Mouse (Mus musculus) liver, embryonic 14.5 days (tissue): ENCODE results near the gene Rabep2.

ENCODE experiments used
- CTCF ChIP-seq: IDR thresholded peaks from 2 replicates; pipeline ENCODE4 v1.5.1; 2016; ENCODE audit warnings: antibody characterized with exemption, low read depth, control low read depth
- EP300 ChIP-seq: IDR thresholded peaks from 2 replicates; pipeline ENCODE4 v1.6.1; 2016; ENCODE audit warnings: antibody characterized with exemption, low read depth

GRCm38 (mm10) chr7:126430167-126430566 lies 1.6 kb downstream of the Rabep2 start:
- TF ChIP-seq CTCF (no peak), EP300 (no peak)
